Mouse (Mus musculus) erythroblast, embryonic 14.5 days (primary cell): Measurements from ENCODE around the gene Pkig.

Source experiments
- GATA1 ChIP-seq: IDR thresholded peaks from 2 replicates; pipeline ENCODE4 v1.6.1; 2012; ENCODE audit warnings: low read length, inconsistent platforms, mixed read lengths
- TAL1 ChIP-seq: IDR thresholded peaks from 3 replicates; pipeline ENCODE4 v1.6.1; 2012; ENCODE audit warnings: low read length, inconsistent platforms, mixed read lengths

GRCm38 (mm10) chr2:163686233-163686632 lies 28.0 kb downstream of the Pkig start:
- TF ChIP-seq GATA1 (no peak), TAL1 (no peak)
